Mouse (Mus musculus) spleen, embryonic (tissue): ENCODE data around the gene Slit3.

Source experiments
- CTCF ChIA-PET: fragments of 350-600 bp; sonication (Branson Sonifier 250); formaldehyde crosslinking; loops from one replicate; lab custom pipeline; 2022; lab: Charles Lee

Slit3 gene

GRCm38 (mm10) chr11:35513343-35513742, 392.3 kb downstream of the Slit3 start:
- CTCF ChIA-PET: no interaction called here

- CTCF ChIA-PET: no interaction called here
Observed at GRCm38 (mm10) chr11:35522802-35523452, 401.9 kb downstream of the Slit3 start.

- CTCF ChIA-PET: no interaction called here
Observed at GRCm38 (mm10) chr11:35523773-35524172, 402.7 kb downstream of the Slit3 start.

- CTCF ChIA-PET: no interaction called here
Observed at GRCm38 (mm10) chr11:35526219-35526762, 405.3 kb downstream of the Slit3 start.

GRCm38 (mm10) chr11:35527816-35528462, 406.9 kb downstream of the Slit3 start:
- CTCF ChIA-PET: no interaction called here

- CTCF ChIA-PET: no interaction called here
Observed at GRCm38 (mm10) chr11:35535027-35535426, 414.0 kb downstream of the Slit3 start.

- CTCF ChIA-PET: no interaction called here
Observed at GRCm38 (mm10) chr11:35537128-35538088, 416.4 kb downstream of the Slit3 start.

GRCm38 (mm10) chr11:35542731-35543130, 421.7 kb downstream of the Slit3 start:
- CTCF ChIA-PET: interaction anchor here (0.7 kb wide), 1 partner anchor 423 kb away, joined by 3 read pairs; no protein-coding TSS in a partner anchor

GRCm38 (mm10) chr11:35544112-35545064, 423.4 kb downstream of the Slit3 start:
- CTCF ChIA-PET: no interaction called here

- CTCF ChIA-PET: no interaction called here
Observed at GRCm38 (mm10) chr11:35546081-35546822, 425.2 kb downstream of the Slit3 start.

- CTCF ChIA-PET: no interaction called here
Observed at GRCm38 (mm10) chr11:35550036-35550435, 429.0 kb downstream of the Slit3 start.

- CTCF ChIA-PET: no interaction called here
Observed at GRCm38 (mm10) chr11:35556192-35556591, 435.2 kb downstream of the Slit3 start.

GRCm38 (mm10) chr11:35557476-35557875, 436.5 kb downstream of the Slit3 start:
- CTCF ChIA-PET: no interaction called here

GRCm38 (mm10) chr11:35558311-35558710, 437.3 kb downstream of the Slit3 start:
- CTCF ChIA-PET: no interaction called here

GRCm38 (mm10) chr11:35559386-35559785, 438.4 kb downstream of the Slit3 start:
- CTCF ChIA-PET: no interaction called here

- CTCF ChIA-PET: no interaction called here
Observed at GRCm38 (mm10) chr11:35561760-35562159, 440.7 kb downstream of the Slit3 start.

- CTCF ChIA-PET: no interaction called here
Observed at GRCm38 (mm10) chr11:35565322-35565721, 444.3 kb downstream of the Slit3 start.

GRCm38 (mm10) chr11:35566686-35567085, 445.7 kb downstream of the Slit3 start:
- CTCF ChIA-PET: no interaction called here

- CTCF ChIA-PET: no interaction called here
Observed at GRCm38 (mm10) chr11:35569126-35569916, 448.3 kb downstream of the Slit3 start.
